Mouse (Mus musculus): ENCODE measurements at regions not wholly inside any gene's neighbourhood (a gene's known extent, or its start where the extent isn't known, plus 50 kb on each side); places are given as distances from the start of the nearest gene placed in this dataset.

GRCm38 (mm10) chr1:184140486-184140885, 106.4 kb upstream of the 1700056E22Rik start:
- H3K9ac ChIP-seq (replicated peaks) = no peak overlapping the region
- no peak for ATAC-seq (ENCODE audit: low FRiP score)
- no peaks in the 10 kb centered on the region for H3K9me3 ChIP-seq (replicated peaks)
- H3K36me3 ChIP-seq = no peaks in the 10 kb centered on the region
- no peak overlapping the region for H3K4me3 ChIP-seq (replicated peaks)
- no peak overlapping the region for H3K27ac ChIP-seq (replicated peaks)
- no peaks in the 10 kb centered on the region for H3K27me3 ChIP-seq (replicated peaks)
- H3K4me1 ChIP-seq = no peaks in the 10 kb centered on the region
- H3K4me2 ChIP-seq = no peak overlapping the region
- 45% methylated on average over 5 of the region's 5 CpGs for WGBS

- no peaks in the 10 kb centered on the region for H3K27me3 ChIP-seq (replicated peaks)
- no peak for ATAC-seq (ENCODE audit: low FRiP score)
These were observed 106.0 kb upstream of the 1700056E22Rik start for GRCm38 (mm10) chr1:184140082-184140481.

GRCm38 (mm10) chr1:184138661-184139060, 104.6 kb upstream of the 1700056E22Rik start:
- ATAC-seq (ENCODE audit: low FRiP score) = no peak

More at GRCm38 (mm10) chr1:184140082-184140481, 106.0 kb upstream of the 1700056E22Rik start:
- Histone ChIP-seq H3K4me3 (replicated peaks) (no peak overlapping the region), H3K36me3 (no peaks in the 10 kb centered on the region), H3K4me2 (no peak overlapping the region), H3K9ac (replicated peaks) (no peak overlapping the region), H3K9me3 (replicated peaks) (no peaks in the 10 kb centered on the region), H3K27ac (replicated peaks) (no peak overlapping the region), H3K4me1 (no peaks in the 10 kb centered on the region)
- 82% methylated on average over 4 of the region's 4 CpGs for WGBS

GRCm38 (mm10) chr1:184130897-184131296, 96.8 kb upstream of the 1700056E22Rik start:
- H3K36me3 ChIP-seq = no peaks in the 10 kb centered on the region
- no peak overlapping the region for H3K27ac ChIP-seq (replicated peaks)
- 91% methylated on average over 4 of the region's 4 CpGs for WGBS
- no peak overlapping the region for H3K9ac ChIP-seq (replicated peaks)
- no peak overlapping the region for H3K4me3 ChIP-seq (replicated peaks)
- H3K4me2 ChIP-seq = no peak overlapping the region
- H3K9me3 ChIP-seq (replicated peaks) = no peaks in the 10 kb centered on the region
- H3K27me3 ChIP-seq (replicated peaks) = no peaks in the 10 kb centered on the region
- H3K4me1 ChIP-seq = no peaks in the 10 kb centered on the region
- ATAC-seq (ENCODE audit: low FRiP score) = no peak

More at GRCm38 (mm10) chr1:184138661-184139060, 104.6 kb upstream of the 1700056E22Rik start:
- Histone ChIP-seq H3K27ac (replicated peaks) (no peak overlapping the region), H3K4me2 (no peak overlapping the region), H3K9me3 (replicated peaks) (no peaks in the 10 kb centered on the region), H3K4me3 (replicated peaks) (no peak overlapping the region), H3K36me3 (no peaks in the 10 kb centered on the region), H3K9ac (replicated peaks) (no peak overlapping the region), H3K4me1 (no peaks in the 10 kb centered on the region), H3K27me3 (replicated peaks) (no peaks in the 10 kb centered on the region)
- WGBS = 89% methylated on average over 3 of the region's 3 CpGs

GRCm38 (mm10) chr1:184127321-184127720, 93.2 kb upstream of the 1700056E22Rik start:
- Histone ChIP-seq H3K27ac (replicated peaks) (no peak overlapping the region), H3K27me3 (replicated peaks) (no peaks in the 10 kb centered on the region), H3K4me1 (no peaks in the 10 kb centered on the region), H3K4me3 (replicated peaks) (no peak overlapping the region), H3K4me2 (no peak overlapping the region), H3K9me3 (replicated peaks) (no peaks in the 10 kb centered on the region), H3K36me3 (no peaks in the 10 kb centered on the region), H3K9ac (replicated peaks) (no peak overlapping the region)
- WGBS = 90% methylated on average over 4 of the region's 4 CpGs
- ATAC-seq (ENCODE audit: low FRiP score) = no peak

GRCm38 (mm10) chr1:184126909-184127308, 92.8 kb upstream of the 1700056E22Rik start:
- no peak overlapping the region for H3K4me2 ChIP-seq
- WGBS = 93% methylated on average over 3 of the region's 3 CpGs
- H3K36me3 ChIP-seq = no peaks in the 10 kb centered on the region
- H3K27ac ChIP-seq (replicated peaks) = no peak overlapping the region
- H3K4me1 ChIP-seq = no peaks in the 10 kb centered on the region
- H3K4me3 ChIP-seq (replicated peaks) = no peak overlapping the region
- no peak overlapping the region for H3K9ac ChIP-seq (replicated peaks)
- H3K9me3 ChIP-seq (replicated peaks) = no peaks in the 10 kb centered on the region
- no peaks in the 10 kb centered on the region for H3K27me3 ChIP-seq (replicated peaks)
- ATAC-seq (ENCODE audit: low FRiP score) = no peak

Measured in neural tube, embryonic 15.5 days (tissue).